In the genomic region with DNA sequence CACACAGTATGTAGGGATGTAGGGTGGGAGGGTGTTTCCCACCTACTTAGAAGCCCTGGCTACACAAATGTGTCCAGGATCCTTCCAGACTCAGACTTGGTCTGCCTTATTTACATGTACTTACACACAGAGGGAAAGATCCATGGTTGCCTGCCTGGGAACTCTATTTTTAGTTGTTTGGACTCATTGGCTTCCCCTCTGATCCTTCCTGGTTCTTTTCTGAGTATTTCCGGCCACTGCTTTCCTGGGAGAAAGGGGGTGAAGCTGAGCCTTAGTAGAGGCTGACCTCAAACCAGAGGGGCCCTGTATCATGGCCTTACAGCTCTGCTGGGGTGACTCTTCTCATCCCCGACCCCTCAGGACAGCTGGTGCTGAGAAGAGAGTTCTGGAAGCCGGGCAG, we compare ENCODE assay signal across 9 mouse cellular contexts.
DNase-seq lines count a peak whose midpoint lies in the region; ATAC-seq lines count a peak whose summit lies in the region.
"Had no signal": no experiment of that assay in that cellular context is flagged by ENCODE, and none has a peak within 500 bp of the region (broad histone marks: within the 10 kb centered on the region; RNA-seq: fewer than 3 reads in every experiment).

No protein-coding gene starts in this region.

- intact Hi-C loops in left cerebral cortex, postnatal 25 days (cut with DNase I), result loop anchor here (2.0 kb wide), 2 partner anchors 91 to 679 kb away; no protein-coding TSS in a partner anchor

- no peaks in the 10 kb centered on the region for H3K9me3 ChIP-seq in liver, embryonic 15.5 days (replicated peaks)
- no peaks in the 10 kb centered on the region for H3K9me3 ChIP-seq in forebrain, embryonic 13.5 days (replicated peaks)
- no peaks in the 10 kb centered on the region for H3K9me3 ChIP-seq in hindbrain, embryonic 12.5 days (replicated peaks)
- H3K9me3 ChIP-seq in neural tube, embryonic 13.5 days, result no peaks in the 10 kb centered on the region

- H3K27me3 ChIP-seq in liver, embryonic 15.5 days, result no peaks in the 10 kb centered on the region
- H3K27me3 ChIP-seq in forebrain, embryonic 13.5 days, result no peaks in the 10 kb centered on the region
- H3K27me3 ChIP-seq in hindbrain, embryonic 12.5 days, result no peaks in the 10 kb centered on the region; the same call in 1 of the 2 replicates
- no peaks in the 10 kb centered on the region for H3K27me3 ChIP-seq in neural tube, embryonic 13.5 days

- no peak overlapping the region for H3K4me3 ChIP-seq in liver, embryonic 15.5 days (replicated peaks)
- no peak overlapping the region for H3K4me3 ChIP-seq in forebrain, embryonic 13.5 days
- no peak overlapping the region for H3K4me3 ChIP-seq in hindbrain, embryonic 12.5 days
- H3K4me3 ChIP-seq in neural tube, embryonic 13.5 days, result no peak overlapping the region

- ATAC-seq in liver, embryonic 15.5 days (ENCODE audit: insufficient read depth), result no peak
- no peak; the same call in 1 of the 2 replicates for ATAC-seq in forebrain, embryonic 13.5 days
- ATAC-seq in hindbrain, embryonic 12.5 days (ENCODE audit: low FRiP score), result no peak
- 0 out of 2 replicates have a peak, but pooled peaks have one; percentile 17 for ATAC-seq in neural tube, embryonic 13.5 days (ENCODE audit: low read depth)
- no peak for ATAC-seq in megakaryocyte progenitor cell, adult 5-6 weeks (replicated peaks; ENCODE audit: poor library complexity)

- WGBS in liver, embryonic 15.5 days (ENCODE audit: insufficient replicate concordance), result 43% methylated on average over 3 of the region's 3 CpGs
- WGBS in forebrain, embryonic 13.5 days, result 77% methylated on average over 3 of the region's 3 CpGs
- WGBS in hindbrain, embryonic 12.5 days, result 74% methylated on average over 3 of the region's 3 CpGs
- 71% methylated on average over 3 of the region's 3 CpGs for WGBS in neural tube, embryonic 13.5 days

- peak overlapping the region; percentile 35; the same call in 1 of the 2 replicates for H3K27ac ChIP-seq in liver, embryonic 15.5 days (replicated peaks)
- H3K27ac ChIP-seq in forebrain, embryonic 13.5 days, result 0 out of 2 replicates have a peak overlapping the region, but pooled peaks have one; percentile 4
- H3K27ac ChIP-seq in hindbrain, embryonic 12.5 days, result peak overlapping the region; percentile 77
- peak overlapping the region; percentile 78 for H3K27ac ChIP-seq in neural tube, embryonic 13.5 days (replicated peaks)
- H3K27ac ChIP-seq: liver, embryonic 14.5 days had no signal

- no peak for DNase-seq in liver
- DNase-seq in adipocyte (ENCODE audit: low spot score), result no peak
- DNase-seq in left cerebral cortex, postnatal 25 days (ENCODE audit: low spot score in 2 of 2), result no peak

- H3K4me1 ChIP-seq in liver, embryonic 15.5 days (replicated peaks), result 0 out of 2 replicates have a peak, but pooled peaks cover 4% of the 10 kb centered on the region
- H3K4me1 ChIP-seq in forebrain, embryonic 13.5 days, result peaks cover 9% of the 10 kb centered on the region
- peaks cover 19% of the 10 kb centered on the region for H3K4me1 ChIP-seq in hindbrain, embryonic 12.5 days
- peaks cover 18% of the 10 kb centered on the region; the same call in 1 of the 2 replicates for H3K4me1 ChIP-seq in neural tube, embryonic 13.5 days (replicated peaks)

- no peaks in the 10 kb centered on the region for H3K36me3 ChIP-seq in liver, embryonic 15.5 days (replicated peaks)
- H3K36me3 ChIP-seq in forebrain, embryonic 13.5 days (ENCODE audit: poor library complexity, severe bottlenecking), result no peaks in the 10 kb centered on the region
- H3K36me3 ChIP-seq in hindbrain, embryonic 12.5 days, result no peaks in the 10 kb centered on the region
- H3K36me3 ChIP-seq in neural tube, embryonic 13.5 days, result no peaks in the 10 kb centered on the region

- no peak overlapping the region for H3K9ac ChIP-seq in liver, embryonic 15.5 days
- no peak overlapping the region for H3K9ac ChIP-seq in forebrain, embryonic 13.5 days
- no peak overlapping the region for H3K9ac ChIP-seq in hindbrain, embryonic 12.5 days
- no peak overlapping the region for H3K9ac ChIP-seq in neural tube, embryonic 13.5 days
- H3K9ac ChIP-seq: liver, embryonic 14.5 days had no signal

- H3K4me2 ChIP-seq in liver, embryonic 15.5 days, result no peak overlapping the region
- H3K4me2 ChIP-seq in forebrain, embryonic 13.5 days, result no peak overlapping the region
- H3K4me2 ChIP-seq in hindbrain, embryonic 12.5 days (replicated peaks), result no peak overlapping the region
- no peak overlapping the region for H3K4me2 ChIP-seq in neural tube, embryonic 13.5 days

Comparison
In these comparisons a context has a peak if more than half of its experiments do, and no peak if none do; other contexts are left out.
1. H3K27ac ChIP-seq: peak in every context shown above with its lines; median percentile 78 in neural tube, embryonic 13.5 days; 77 in hindbrain, embryonic 12.5 days; 35 in liver, embryonic 15.5 days; 4 in forebrain, embryonic 13.5 days.